Mouse (Mus musculus): ENCODE results near the gene Pkd1.

- TF ChIP-seq TAL1 (IDR thresholded peaks at IDR 0.05; ENCODE audit: low read length): no peak
- TF ChIP-seq GATA1 (IDR thresholded peaks at IDR 0.05; ENCODE audit: low read length): no peak
Measured at GRCm38 (mm10) chr17:24564422-24564821, 14.8 kb downstream of the Pkd1 start.
